Mouse (Mus musculus) ES-Bruce4 (cell line): ENCODE results near the gene Zcrb1. TPM values are rescaled to one million over a fixed set of nuclear protein-coding genes. Genes with fewer than 3 reads are reported as not detected.

Experiments
- H3K27ac ChIP-seq: 2 replicates; pipeline ENCODE4 v1.5.1; 2012; ENCODE audit warnings: low read length, inconsistent platforms; ENCODE audit not compliant: insufficient read depth
- H3K27me3 ChIP-seq: 2 replicates; pipeline ENCODE4 v1.6.1; 2012; ENCODE audit warnings: mild to moderate bottlenecking, low read length, inconsistent platforms; ENCODE audit not compliant: control insufficient read depth, poor library complexity, insufficient read depth, severe bottlenecking
- H3K36me3 ChIP-seq: 2 replicates; pipeline ENCODE4 v1.6.1; 2012; ENCODE audit warnings: inconsistent platforms, mild to moderate bottlenecking, low read length, moderate library complexity; ENCODE audit not compliant: control insufficient read depth, poor library complexity, insufficient read depth, severe bottlenecking
- H3K4me1 ChIP-seq: one replicate; pipeline ENCODE4 v1.8.1; 2011; ENCODE audit warnings: low read length; ENCODE audit not compliant: control insufficient read depth, insufficient read depth
- H3K4me3 ChIP-seq: 2 replicates; pipeline ENCODE4 v1.5.1; 2011; ENCODE audit warnings: low read depth, mild to moderate bottlenecking, low read length
- H3K9ac ChIP-seq: 2 replicates; pipeline ENCODE4 v1.6.1; 2012; ENCODE audit warnings: low read depth, mild to moderate bottlenecking, inconsistent platforms; ENCODE audit not compliant: poor library complexity, severe bottlenecking
- H3K9me3 ChIP-seq: replicated peaks from 2 replicates; pipeline ENCODE4 v1.6.1; 2012; ENCODE audit warnings: mild to moderate bottlenecking, low read length, inconsistent platforms; ENCODE audit not compliant: control insufficient read depth, poor library complexity, insufficient read depth, severe bottlenecking
- CTCF ChIP-seq: IDR thresholded peaks from one replicate; pipeline ENCODE4 v1.8.1; 2011; ENCODE audit warnings: low read depth, low read length
- EP300 ChIP-seq: IDR thresholded peaks from 2 replicates; pipeline ENCODE4 v1.6.1; 2011; ENCODE audit warnings: low read depth, low read length; ENCODE audit not compliant: insufficient read depth
- POLR2A ChIP-seq: IDR thresholded peaks from one replicate; pipeline ENCODE4 v1.8.1; 2011; ENCODE audit warnings: low read length; ENCODE audit not compliant: insufficient read depth
- polyA plus RNA-seq: library from polyadenylated mRNA; stranded (reverse); fragments of >200 nt; gene quantifications from 2 replicates; pipeline ENCODE4 v1.2.4, GENCODE M21; 2011; ENCODE audit warnings: low read depth; ENCODE audit not compliant: missing spikeins, insufficient read depth, insufficient read length

The Zcrb1 gene
- polyA plus RNA-seq, 1 experiment = 109 TPM

GRCm38 (mm10) chr15:93404849-93405248 is 6.7 kb upstream of the Zcrb1 start:
- Histone ChIP-seq H3K4me3 (no peak overlapping the region), H3K27me3 (no peaks in the 10 kb centered on the region; the same call in 1 of the 2 replicates), H3K9ac (no peak overlapping the region), H3K9me3 (no peaks in the 10 kb centered on the region), H3K4me1 (no peaks in the 10 kb centered on the region), H3K27ac (no peak overlapping the region), H3K36me3 (no peaks in the 10 kb centered on the region; the same call in 1 of the 2 replicates)
- TF ChIP-seq EP300 (no peak), CTCF (no peak), POLR2A (no peak)

DNA sequence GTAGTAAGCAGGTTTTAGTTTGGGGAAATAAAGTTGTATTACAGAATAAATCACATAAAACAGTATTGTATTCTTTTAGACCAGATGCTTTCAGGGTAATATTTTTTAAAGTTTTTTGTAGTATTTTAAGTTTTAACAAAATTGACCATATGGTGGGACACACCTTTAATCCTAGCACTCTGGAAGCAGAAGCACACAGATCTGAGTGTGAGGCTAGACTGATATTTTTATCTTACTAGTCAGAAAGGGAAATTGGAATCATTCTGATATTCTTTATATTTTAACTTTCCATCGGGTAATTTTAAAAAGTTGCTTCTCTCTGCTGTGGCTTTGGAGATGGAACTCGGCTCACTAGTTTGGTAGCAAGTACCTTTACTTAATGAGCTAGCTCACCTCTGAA is 4.6 kb upstream of the Zcrb1 start:
- H3K9me3 ChIP-seq = no peaks in the 10 kb centered on the region
- no peak overlapping the region for H3K4me3 ChIP-seq
- no peaks in the 10 kb centered on the region for H3K36me3 ChIP-seq
- TF ChIP-seq EP300 (no peak), CTCF (no peak), POLR2A (no peak)
- no peaks in the 10 kb centered on the region; the same call in 1 of the 2 replicates for H3K27me3 ChIP-seq
- no peak overlapping the region for H3K27ac ChIP-seq
- no peaks in the 10 kb centered on the region for H3K4me1 ChIP-seq
- H3K9ac ChIP-seq = no peak overlapping the region

GRCm38 (mm10) chr15:93401446-93401845 is 3.3 kb upstream of the Zcrb1 start:
- H3K9me3 ChIP-seq = no peaks in the 10 kb centered on the region
- no peaks in the 10 kb centered on the region for H3K4me1 ChIP-seq
- H3K36me3 ChIP-seq = no peaks in the 10 kb centered on the region; the same call in 1 of the 2 replicates
- H3K27me3 ChIP-seq = peaks cover 2% of the 10 kb centered on the region
- no peak overlapping the region for H3K9ac ChIP-seq
- TF ChIP-seq EP300 = no peak
- no peak for TF ChIP-seq CTCF
- TF ChIP-seq POLR2A = no peak
- no peak overlapping the region for H3K4me3 ChIP-seq
- no peak overlapping the region for H3K27ac ChIP-seq

GRCm38 (mm10) chr15:93398699-93399540 is 786 bp upstream of the Zcrb1 start:
- H3K9me3 ChIP-seq = no peaks in the 10 kb centered on the region
- peak overlapping the region; percentile 97 for H3K4me3 ChIP-seq
- TF ChIP-seq EP300 (no peak), CTCF (no peak), POLR2A (no peak)
- peaks cover 2% of the 10 kb centered on the region for H3K27me3 ChIP-seq
- no peak overlapping the region for H3K27ac ChIP-seq
- H3K36me3 ChIP-seq = no peaks in the 10 kb centered on the region; the same call in 1 of the 2 replicates
- peak overlapping the region; percentile 95 for H3K9ac ChIP-seq
- H3K4me1 ChIP-seq = no peaks in the 10 kb centered on the region

DNA sequence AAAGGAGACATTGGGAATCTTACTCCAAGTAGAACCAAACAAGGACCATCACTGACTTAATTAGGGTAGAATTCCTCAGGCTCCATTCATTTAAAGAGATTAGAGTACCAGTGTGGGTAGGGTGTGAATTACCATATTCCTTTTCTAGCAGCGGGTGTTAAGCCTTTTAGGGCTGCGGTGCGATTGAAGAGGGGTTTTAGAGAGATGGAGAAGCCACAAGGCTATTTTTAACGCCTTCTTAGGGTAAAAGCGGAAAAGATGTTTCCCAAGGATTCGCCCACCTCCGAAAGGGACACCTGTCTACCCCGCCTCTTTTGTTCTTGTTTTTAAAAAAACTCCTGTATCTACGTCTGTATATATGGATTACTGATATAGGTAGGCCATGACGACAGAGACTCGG is 865 bp downstream of the Zcrb1 start:
- TF ChIP-seq EP300 = no peak
- no peak for TF ChIP-seq CTCF
- no peak for TF ChIP-seq POLR2A
- Histone ChIP-seq H3K36me3 (no peaks in the 10 kb centered on the region; the same call in 1 of the 2 replicates), H3K27me3 (peaks cover 2% of the 10 kb centered on the region), H3K27ac (no peak overlapping the region), H3K9me3 (no peaks in the 10 kb centered on the region), H3K9ac (peak overlapping the region; percentile 95; the same call in 1 of the 2 replicates), H3K4me3 (peak overlapping the region; percentile 97; the same call in 1 of the 2 replicates), H3K4me1 (no peaks in the 10 kb centered on the region)

DNA sequence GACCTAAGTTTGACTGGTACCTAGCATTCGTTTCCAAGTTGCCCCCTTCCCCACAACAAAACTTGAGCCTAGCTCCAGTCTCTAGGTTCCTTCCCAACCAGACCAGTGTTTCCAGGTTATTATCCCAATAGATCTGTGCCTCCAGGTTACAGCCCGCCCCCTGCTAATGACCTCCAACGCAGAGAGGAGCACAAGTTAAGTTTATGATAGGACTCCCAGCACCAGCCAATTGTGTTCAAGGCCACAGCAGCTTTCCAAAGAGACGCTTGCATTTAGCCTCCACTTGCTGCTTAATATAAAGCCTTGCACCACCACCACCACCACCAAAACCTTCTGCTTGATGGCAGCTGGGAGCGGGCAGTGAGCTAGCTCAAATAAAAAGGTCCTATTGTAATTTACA is 16.8 kb downstream of the Zcrb1 start:
- Histone ChIP-seq H3K4me3 (no peak overlapping the region), H3K9me3 (no peaks in the 10 kb centered on the region), H3K9ac (no peak overlapping the region), H3K4me1 (no peaks in the 10 kb centered on the region), H3K36me3 (no peaks in the 10 kb centered on the region), H3K27me3 (no peaks in the 10 kb centered on the region), H3K27ac (no peak overlapping the region)
- no peak for TF ChIP-seq CTCF
- TF ChIP-seq EP300 = no peak
- TF ChIP-seq POLR2A = no peak
